Mouse (Mus musculus): Measurements from ENCODE around the gene Shtn1. TPM values are rescaled to one million over a fixed set of nuclear protein-coding genes. Genes with fewer than 3 reads are reported as not detected.
A peak's percentile ranks its signal among the peaks of the same experiment; 100 is the strongest.

The Shtn1 gene
- polyA plus RNA-seq, 1 experiment from 2014 or later: 0.53 TPM

DNA sequence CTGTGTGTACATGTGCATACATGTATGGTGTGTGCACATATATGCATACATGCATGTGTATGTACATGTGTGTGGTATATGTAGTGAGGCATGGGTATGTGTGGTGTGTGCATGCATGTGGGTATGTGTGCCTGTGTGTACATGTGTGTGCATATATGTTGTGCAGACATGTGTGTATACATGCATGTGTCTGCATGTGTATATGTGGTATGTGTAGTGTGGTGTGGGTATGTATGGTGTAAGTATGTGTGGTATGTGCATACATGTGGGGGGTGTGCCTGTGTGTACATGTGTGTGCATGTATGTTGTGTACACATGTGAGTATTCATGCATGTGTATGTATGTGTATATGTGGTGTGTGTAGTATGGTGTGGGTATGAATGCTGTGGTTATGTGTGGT is 54.3 kb downstream of the Shtn1 start:
- H3K4me3 ChIP-seq (replicated peaks): no peak overlapping the region
- ATAC-seq (ENCODE audit: insufficient read depth): no peak
- no peaks in the 10 kb centered on the region for H3K9me3 ChIP-seq (replicated peaks)

DNA sequence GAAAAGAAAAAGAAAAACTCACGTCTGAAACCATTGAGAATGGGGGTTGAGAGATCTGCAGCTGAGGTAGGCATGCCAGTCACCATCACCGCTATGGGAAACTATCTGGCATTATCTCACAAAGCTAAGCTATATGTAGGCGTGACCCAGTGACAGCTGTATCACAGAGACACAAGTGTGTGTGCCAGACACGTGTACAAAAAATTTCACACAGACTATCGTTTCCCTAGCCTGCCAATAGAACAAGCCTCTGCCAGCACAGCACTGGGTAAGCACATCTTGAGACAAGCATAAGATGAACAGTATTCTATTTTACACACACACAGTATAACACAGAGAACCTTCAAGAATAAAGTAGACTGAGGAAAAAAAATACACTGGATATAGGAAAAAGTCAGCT is 65.1 kb downstream of the Shtn1 start:
- no peaks in the 10 kb centered on the region for H3K4me1 ChIP-seq (replicated peaks)
- 51% methylated on average over 5 of the region's 5 CpGs for WGBS (ENCODE audit: insufficient replicate concordance)
- no peaks in the 10 kb centered on the region for H3K36me3 ChIP-seq (replicated peaks)
- H3K9me3 ChIP-seq (replicated peaks): no peaks in the 10 kb centered on the region
- no peak overlapping the region for H3K27ac ChIP-seq (replicated peaks)
- H3K4me3 ChIP-seq (replicated peaks): no peak overlapping the region
- no peak overlapping the region for H3K4me2 ChIP-seq
- ATAC-seq (ENCODE audit: insufficient read depth): no peak
- H3K27me3 ChIP-seq: no peaks in the 10 kb centered on the region
- H3K9ac ChIP-seq: no peak overlapping the region

More for the DNA sequence above, 54.3 kb downstream of the Shtn1 start:
- no peak overlapping the region for H3K27ac ChIP-seq (replicated peaks)
- no peaks in the 10 kb centered on the region for H3K27me3 ChIP-seq
- H3K36me3 ChIP-seq (replicated peaks): no peaks in the 10 kb centered on the region
- H3K4me2 ChIP-seq: no peak overlapping the region
- H3K9ac ChIP-seq: no peak overlapping the region
- H3K4me1 ChIP-seq (replicated peaks): no peaks in the 10 kb centered on the region

- H3K27me3 ChIP-seq: no peaks in the 10 kb centered on the region
- no peak overlapping the region for H3K4me2 ChIP-seq
- no peaks in the 10 kb centered on the region for H3K36me3 ChIP-seq (replicated peaks)
- ATAC-seq (ENCODE audit: insufficient read depth): no peak
- H3K9ac ChIP-seq: no peak overlapping the region
- H3K4me3 ChIP-seq (replicated peaks): no peak overlapping the region
- 75% methylated on average over 15 of the region's 15 CpGs for WGBS (ENCODE audit: insufficient replicate concordance)
- no peak overlapping the region for H3K27ac ChIP-seq (replicated peaks)
- no peaks in the 10 kb centered on the region for H3K9me3 ChIP-seq (replicated peaks)
- no peaks in the 10 kb centered on the region for H3K4me1 ChIP-seq (replicated peaks)
Measured at GRCm38 (mm10) chr19:59006577-59007340, 69.1 kb downstream of the Shtn1 start.

DNA sequence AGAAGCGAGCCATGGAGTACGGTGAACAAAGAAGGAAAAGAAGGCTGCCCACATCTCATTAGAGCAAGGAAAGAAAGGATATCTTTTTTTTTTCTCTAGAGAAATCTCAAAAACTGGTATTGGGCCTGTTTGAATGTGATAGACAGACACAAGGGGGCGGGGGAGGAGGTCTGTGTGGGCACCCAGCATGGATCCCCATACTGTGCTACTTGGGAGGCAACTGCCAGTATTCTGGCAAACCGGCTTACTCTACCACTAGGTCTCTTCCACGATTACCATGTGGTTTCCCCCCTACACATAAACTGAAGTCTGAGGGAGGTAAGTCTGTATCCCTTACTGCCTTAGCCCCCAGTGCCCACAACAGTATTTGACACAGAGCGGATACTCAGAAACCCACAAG is 73.1 kb downstream of the Shtn1 start:
- H3K4me2 ChIP-seq: no peak overlapping the region
- no peak for ATAC-seq (ENCODE audit: insufficient read depth)
- H3K27me3 ChIP-seq: no peaks in the 10 kb centered on the region
- H3K36me3 ChIP-seq (replicated peaks): no peaks in the 10 kb centered on the region
- H3K4me1 ChIP-seq (replicated peaks): no peaks in the 10 kb centered on the region
- no peak overlapping the region for H3K4me3 ChIP-seq (replicated peaks)
- H3K9ac ChIP-seq: no peak overlapping the region
- no peaks in the 10 kb centered on the region for H3K9me3 ChIP-seq (replicated peaks)
- WGBS (ENCODE audit: insufficient replicate concordance): 74% methylated on average over 6 of the region's 6 CpGs
- no peak overlapping the region for H3K27ac ChIP-seq (replicated peaks)

- Histone ChIP-seq H3K36me3 (replicated peaks) (no peaks in the 10 kb centered on the region), H3K27me3 (no peaks in the 10 kb centered on the region), H3K4me3 (replicated peaks) (no peak overlapping the region), H3K4me2 (no peak overlapping the region), H3K4me1 (replicated peaks) (peaks cover 13% of the 10 kb centered on the region; the same call in 1 of the 2 replicates), H3K9me3 (replicated peaks) (no peaks in the 10 kb centered on the region), H3K9ac (no peak overlapping the region), H3K27ac (replicated peaks) (no peak overlapping the region)
- no peak for ATAC-seq (ENCODE audit: insufficient read depth)
- WGBS (ENCODE audit: insufficient replicate concordance): 53% methylated on average over 9 of the region's 9 CpGs
Measured at GRCm38 (mm10) chr19:58981571-58981970, 94.3 kb downstream of the Shtn1 start.

DNA sequence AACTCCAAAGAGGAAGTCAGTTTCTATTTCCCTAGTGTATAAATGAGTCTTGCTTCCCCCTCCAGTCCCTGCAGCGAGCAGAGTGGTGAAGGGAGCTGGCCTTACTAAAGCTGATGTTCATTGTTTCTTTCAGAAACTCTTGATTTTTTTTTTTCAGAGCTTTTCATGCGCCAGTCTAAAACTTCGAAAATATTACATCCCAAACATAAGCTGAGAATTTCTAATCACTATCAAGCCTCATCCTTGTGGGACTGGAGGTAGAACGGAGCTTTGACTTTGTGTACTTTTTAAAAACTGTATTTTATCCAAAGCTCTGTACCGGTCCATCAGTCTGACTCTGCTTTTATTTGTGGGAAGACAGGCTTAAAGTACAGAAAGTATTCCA is 95.9 kb downstream of the Shtn1 start:
- no peak for ATAC-seq (ENCODE audit: insufficient read depth)
- no peak overlapping the region for H3K27ac ChIP-seq (replicated peaks)
- peaks cover 13% of the 10 kb centered on the region; the same call in 1 of the 2 replicates for H3K4me1 ChIP-seq (replicated peaks)
- H3K4me2 ChIP-seq: no peak overlapping the region
- no peaks in the 10 kb centered on the region for H3K9me3 ChIP-seq (replicated peaks)
- H3K36me3 ChIP-seq (replicated peaks): no peaks in the 10 kb centered on the region
- H3K4me3 ChIP-seq (replicated peaks): no peak overlapping the region
- no peak overlapping the region for H3K9ac ChIP-seq
- H3K27me3 ChIP-seq: no peaks in the 10 kb centered on the region
- WGBS (ENCODE audit: insufficient replicate concordance): 55% methylated on average over 5 of the region's 5 CpGs

- WGBS (ENCODE audit: insufficient replicate concordance): 52% methylated on average over 13 of the region's 13 CpGs
- no peaks in the 10 kb centered on the region for H3K27me3 ChIP-seq
- no peaks in the 10 kb centered on the region for H3K9me3 ChIP-seq (replicated peaks)
- no peak overlapping the region for H3K27ac ChIP-seq (replicated peaks)
- ATAC-seq (ENCODE audit: insufficient read depth): no peak
- peaks cover 13% of the 10 kb centered on the region; the same call in 1 of the 2 replicates for H3K4me1 ChIP-seq (replicated peaks)
- H3K4me2 ChIP-seq: no peak overlapping the region
- H3K9ac ChIP-seq: no peak overlapping the region
- H3K4me3 ChIP-seq (replicated peaks): no peak overlapping the region
- no peaks in the 10 kb centered on the region for H3K36me3 ChIP-seq (replicated peaks)
Measured at GRCm38 (mm10) chr19:58979436-58980055, 96.4 kb downstream of the Shtn1 start.

DNA sequence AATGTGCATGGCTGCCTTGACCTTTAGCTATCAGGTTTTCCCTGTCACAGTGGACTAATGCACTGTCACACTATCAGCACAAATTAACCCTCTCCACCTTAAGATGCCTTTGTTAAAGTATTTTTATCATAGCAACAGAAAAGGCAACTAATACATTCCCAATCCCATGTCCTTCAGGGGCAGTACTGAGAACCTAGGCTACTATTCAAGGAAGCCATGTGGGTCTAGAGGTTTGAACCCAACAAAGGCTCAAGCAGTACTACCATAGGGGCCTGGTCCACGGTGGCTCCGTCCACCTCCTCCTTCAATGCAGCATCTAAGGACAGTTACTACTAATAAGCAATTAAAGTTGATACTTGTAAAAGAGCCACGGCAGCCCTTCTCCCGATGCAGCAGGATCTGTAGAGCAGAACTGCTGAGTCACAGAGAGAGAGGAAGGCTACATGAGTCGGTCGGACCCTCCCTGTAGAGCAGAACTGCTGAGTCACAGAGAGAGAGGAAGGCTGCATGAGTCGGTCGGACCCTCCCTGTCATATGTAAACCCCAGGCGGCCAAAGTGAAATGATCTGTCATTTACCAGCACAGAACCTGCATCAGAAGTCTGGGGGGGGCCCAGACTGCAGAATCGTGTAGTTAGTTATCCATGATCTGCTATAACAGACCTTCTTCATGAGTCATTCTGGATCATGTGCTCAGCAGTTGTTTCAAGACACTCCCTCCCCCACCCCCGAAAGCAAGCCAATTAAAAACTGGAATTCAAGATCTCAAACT is 97.3 kb downstream of the Shtn1 start:
- ATAC-seq (ENCODE audit: insufficient read depth): peak; percentile 91

GRCm38 (mm10) chr19:58975216-58975863 is 100.6 kb downstream of the Shtn1 start:
- Histone ChIP-seq H3K4me2 (no peak overlapping the region), H3K4me1 (replicated peaks) (peaks cover 13% of the 10 kb centered on the region; the same call in 1 of the 2 replicates), H3K36me3 (replicated peaks) (no peaks in the 10 kb centered on the region), H3K4me3 (replicated peaks) (no peak overlapping the region), H3K27me3 (no peaks in the 10 kb centered on the region), H3K9ac (no peak overlapping the region), H3K27ac (replicated peaks) (no peak overlapping the region), H3K9me3 (replicated peaks) (no peaks in the 10 kb centered on the region)
- 63% methylated on average over 11 of the region's 11 CpGs for WGBS (ENCODE audit: insufficient replicate concordance)
- ATAC-seq (ENCODE audit: insufficient read depth): no peak

More for the DNA sequence above, 97.3 kb downstream of the Shtn1 start:
- Histone ChIP-seq H3K9ac (no peak overlapping the region), H3K9me3 (replicated peaks) (no peaks in the 10 kb centered on the region), H3K4me1 (replicated peaks) (peaks cover 13% of the 10 kb centered on the region; the same call in 1 of the 2 replicates), H3K4me3 (replicated peaks) (no peak overlapping the region), H3K4me2 (peak overlapping the region; percentile 37; the same call in 1 of the 2 replicates), H3K27me3 (no peaks in the 10 kb centered on the region), H3K36me3 (replicated peaks) (no peaks in the 10 kb centered on the region), H3K27ac (replicated peaks) (no peak overlapping the region)
- WGBS (ENCODE audit: insufficient replicate concordance): 26% methylated on average over 11 of the region's 11 CpGs

GRCm38 (mm10) chr19:58974126-58974525 is 101.8 kb downstream of the Shtn1 start:
- no peak overlapping the region for H3K27ac ChIP-seq (replicated peaks)
- no peaks in the 10 kb centered on the region for H3K27me3 ChIP-seq
- no peaks in the 10 kb centered on the region for H3K9me3 ChIP-seq (replicated peaks)
- ATAC-seq (ENCODE audit: insufficient read depth): no peak
- H3K4me2 ChIP-seq: no peak overlapping the region
- no peaks in the 10 kb centered on the region for H3K36me3 ChIP-seq (replicated peaks)
- whole genome bisulfite sequencing (ENCODE audit: insufficient replicate concordance): 66% methylated on average over 8 of the region's 8 CpGs
- H3K4me1 ChIP-seq (replicated peaks): peaks cover 12% of the 10 kb centered on the region; the same call in 1 of the 2 replicates
- H3K4me3 ChIP-seq (replicated peaks): no peak overlapping the region
- no peak overlapping the region for H3K9ac ChIP-seq

DNA sequence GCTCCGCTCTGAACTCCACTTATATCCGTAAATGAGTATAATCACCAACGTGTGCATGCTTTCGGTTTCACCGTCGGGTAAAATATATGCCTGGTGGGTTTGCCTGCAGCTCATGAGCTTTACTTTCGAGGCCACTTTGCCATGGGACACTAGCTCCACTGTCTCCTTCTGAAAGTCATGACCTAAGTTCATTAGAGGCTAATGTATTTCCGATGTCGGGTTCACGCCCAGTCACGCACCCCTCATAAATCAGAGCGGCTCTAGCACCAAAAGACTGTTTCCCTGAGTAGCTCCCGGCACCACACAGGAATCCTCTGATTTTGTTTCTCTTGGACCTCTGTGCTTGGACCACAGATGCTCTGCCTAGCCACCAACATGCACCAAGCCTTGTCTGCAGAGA is 105.1 kb downstream of the Shtn1 start:
- WGBS (ENCODE audit: insufficient replicate concordance): 69% methylated on average over 13 of the region's 13 CpGs
- no peak for ATAC-seq (ENCODE audit: insufficient read depth)
- no peak overlapping the region for H3K4me2 ChIP-seq
- no peaks in the 10 kb centered on the region for H3K4me1 ChIP-seq (replicated peaks)
- no peaks in the 10 kb centered on the region for H3K9me3 ChIP-seq (replicated peaks)
- H3K4me3 ChIP-seq (replicated peaks): no peak overlapping the region
- H3K36me3 ChIP-seq (replicated peaks): no peaks in the 10 kb centered on the region
- H3K27me3 ChIP-seq: no peaks in the 10 kb centered on the region
- H3K27ac ChIP-seq (replicated peaks): no peak overlapping the region
- H3K9ac ChIP-seq: no peak overlapping the region

All from liver, embryonic 15.5 days (tissue).